Mouse (Mus musculus) frontal cortex, adult 2 months (tissue): Measurements from ENCODE around the gene Lama2. TPM values are rescaled to one million over a fixed set of nuclear protein-coding genes. Genes with fewer than 3 reads are reported as not detected.

Experiments
- DNase-seq, 2 experiments: peaks; one replicate each; pipeline ENCODE4 v3.0.0; 2022; ENCODE audit warnings: low spot score in 1 of 2; ENCODE audit errors: extremely low spot score in 1 of 2
- polyA plus RNA-seq: library from polyadenylated mRNA; depleted of rRNA; stranded (reverse); fragments of >200 nt; gene quantifications from 2 replicates; pipeline ENCODE4 v1.2.3, GENCODE M21; 2012

Lama2 gene
- polyA plus RNA-seq, 1 experiment: 7.8 TPM

DNA sequence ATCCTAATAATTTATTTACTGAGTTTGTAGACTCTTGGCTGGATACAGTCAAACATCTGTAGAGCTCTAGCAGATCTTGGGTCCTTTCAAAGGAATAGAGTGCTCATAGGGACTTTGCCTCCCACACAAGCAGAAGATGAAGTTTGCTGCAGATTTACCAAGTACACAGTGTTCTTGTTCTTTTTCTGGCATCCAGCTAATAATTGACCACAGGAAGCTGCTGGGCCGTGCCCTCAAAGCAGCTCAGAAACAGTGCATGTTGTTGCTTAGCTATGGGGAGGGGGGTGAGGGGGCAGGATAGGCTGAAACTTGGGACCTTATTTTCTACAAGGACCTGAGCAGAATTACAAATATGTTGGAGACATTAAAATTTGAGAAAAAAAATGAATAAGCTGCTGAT, 232.0 kb downstream of the Lama2 start:
- peak in 1 of 2 experiments; percentile 5 for DNase-seq

GRCm38 (mm10) chr10:27384636-27385035, 234.9 kb downstream of the Lama2 start:
- DNase-seq: peak; percentile 56 to 79

GRCm38 (mm10) chr10:27382887-27383609, 236.5 kb downstream of the Lama2 start:
- DNase-seq: peak in 1 of 2 experiments; percentile 19

- peak in 1 of 2 experiments; percentile 7 for DNase-seq
These were observed 241.3 kb downstream of the Lama2 start for GRCm38 (mm10) chr10:27378286-27378685.

- DNase-seq: no peak
These were observed 275.3 kb downstream of the Lama2 start for GRCm38 (mm10) chr10:27344278-27344677.

DNA sequence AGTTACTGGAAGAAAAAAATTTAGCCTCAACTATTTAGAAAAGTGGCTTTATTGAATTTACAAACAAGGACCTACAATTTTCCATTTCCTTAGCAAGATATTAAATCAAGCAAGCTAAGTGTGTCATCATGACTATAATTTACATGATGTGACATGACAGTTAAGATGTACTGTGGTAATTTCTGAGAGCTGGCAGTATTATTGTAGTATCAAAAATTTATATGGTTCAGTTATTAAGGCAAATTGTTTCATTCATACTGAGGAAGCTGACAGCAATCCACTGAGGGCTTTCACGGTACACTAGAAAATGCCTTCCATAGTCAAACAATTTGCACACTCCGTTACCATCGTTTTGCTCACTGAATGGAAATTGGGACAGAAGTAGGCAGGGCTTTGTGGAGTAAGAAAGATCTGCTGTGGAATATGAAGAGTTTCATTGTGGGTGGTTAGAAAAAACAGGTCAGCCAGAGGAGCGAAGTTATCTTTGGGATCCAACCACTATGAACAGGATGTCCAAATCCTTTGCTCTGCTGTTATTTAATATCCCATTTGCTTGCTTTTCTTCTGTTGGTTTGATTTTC, 297.1 kb downstream of the Lama2 start:
- peak; percentile 7 to 42 for DNase-seq

DNA sequence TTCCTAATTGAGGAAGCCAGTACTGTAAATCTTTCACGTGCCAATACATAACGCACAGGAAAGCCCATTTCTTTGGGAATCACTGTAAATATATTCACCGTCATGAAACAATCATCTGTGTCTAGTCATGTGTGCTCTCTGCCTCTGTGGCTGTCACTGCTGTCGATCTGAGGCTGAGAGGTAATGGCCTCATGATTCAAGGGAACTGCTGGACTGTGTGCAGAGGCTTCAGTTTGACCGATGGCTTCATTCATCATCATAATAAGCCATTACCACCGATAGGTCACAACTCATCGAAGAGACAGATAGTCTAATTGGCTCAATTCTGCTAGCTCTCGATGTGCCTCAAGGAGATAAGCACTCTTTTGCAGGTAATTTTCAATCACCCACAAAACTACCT, 312.1 kb downstream of the Lama2 start:
- no peak for DNase-seq

DNA sequence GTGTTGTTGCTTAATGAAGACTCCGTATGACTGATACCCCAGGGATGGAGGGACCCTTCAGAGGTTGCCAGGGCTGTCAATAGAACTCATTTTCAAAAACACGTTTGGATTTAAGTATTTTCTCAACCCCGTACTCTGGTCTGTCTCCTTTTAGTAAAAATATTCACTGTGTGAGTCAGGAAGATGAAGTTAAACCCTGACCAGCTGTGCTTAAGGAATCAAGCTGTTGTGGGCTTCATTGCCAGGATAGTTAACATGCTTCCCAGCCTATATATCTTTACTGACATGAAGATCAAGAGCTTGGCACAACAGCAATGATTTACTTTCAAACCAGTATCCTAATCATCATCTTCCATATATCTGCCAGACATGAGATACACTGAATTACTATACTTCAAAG, 314.3 kb downstream of the Lama2 start:
- peak in 1 of 2 experiments; percentile 30 for DNase-seq

DNA sequence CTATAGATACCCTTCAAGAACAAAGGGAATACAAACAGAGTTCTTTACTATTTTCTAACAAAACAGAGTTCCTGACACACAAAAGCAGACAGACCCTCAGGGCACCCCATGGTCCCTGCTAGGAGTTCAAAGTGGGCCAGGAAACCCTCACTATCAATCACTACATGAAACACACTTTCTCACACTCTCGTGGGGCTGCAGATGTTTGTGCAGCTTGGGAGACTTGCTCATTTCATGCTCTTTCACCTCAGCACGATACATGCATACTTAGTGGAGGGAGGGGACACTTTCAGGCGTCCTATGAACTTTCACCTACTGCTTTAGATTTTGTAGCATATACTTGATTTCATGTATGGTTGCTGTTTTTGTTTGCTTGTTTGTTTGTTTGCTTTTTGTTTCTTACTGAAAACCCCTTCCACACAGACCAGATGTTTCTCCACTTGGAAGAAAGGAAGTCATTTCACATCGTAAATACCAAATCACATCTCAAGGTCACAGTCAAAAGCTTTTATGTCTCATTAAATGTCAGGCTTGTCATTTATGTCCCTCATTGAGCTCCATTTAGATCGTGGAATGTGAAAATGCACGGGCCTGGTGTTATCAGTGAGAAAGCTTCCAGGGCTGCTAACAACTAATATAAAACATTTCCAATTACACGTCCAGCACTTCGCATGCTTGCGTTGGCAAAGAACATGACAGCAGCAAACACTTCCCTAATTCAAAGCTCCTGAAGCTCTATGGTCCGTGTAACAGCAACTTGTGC, 334.3 kb downstream of the Lama2 start:
- DNase-seq: no peak

- DNase-seq: no peak
These were observed 352.1 kb downstream of the Lama2 start for GRCm38 (mm10) chr10:27267432-27267831.

DNA sequence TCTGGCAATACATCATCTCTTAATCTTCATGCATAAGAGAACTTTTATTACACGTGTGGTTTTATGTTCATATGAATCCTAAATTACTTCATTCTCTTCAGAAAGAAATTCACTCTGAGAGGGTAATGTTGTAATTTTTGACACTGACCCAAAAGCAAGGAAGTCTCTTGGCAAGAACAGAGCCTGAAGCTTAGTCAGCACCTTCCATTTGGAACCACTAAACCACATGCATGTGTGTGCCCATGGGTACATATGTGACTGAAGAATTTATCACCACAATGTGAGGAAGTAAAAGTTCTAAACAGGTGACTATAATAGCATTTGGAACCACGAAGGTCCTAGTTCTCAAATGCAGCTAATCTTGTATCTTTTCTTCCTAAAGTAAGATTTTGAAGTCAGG, 353.7 kb downstream of the Lama2 start:
- DNase-seq: no peak

DNA sequence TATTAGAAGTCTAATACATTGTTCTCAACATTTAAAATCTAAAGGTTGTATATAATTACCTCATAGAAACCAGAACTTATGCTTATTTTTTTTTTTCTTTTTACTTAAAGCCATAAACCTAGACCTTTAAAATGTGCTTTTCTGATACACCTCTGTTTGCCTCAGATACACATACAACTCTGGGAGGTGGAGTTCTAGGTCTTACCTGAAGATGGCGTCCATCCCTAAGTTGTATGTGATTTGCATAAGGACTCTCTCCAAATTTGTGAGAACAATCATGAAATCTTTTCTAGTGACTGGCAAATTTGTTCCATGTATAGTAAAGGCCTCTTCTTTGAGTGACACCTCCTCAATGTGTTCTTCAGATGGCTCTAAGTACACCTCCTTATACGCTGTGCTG, 354.8 kb downstream of the Lama2 start:
- peak in 1 of 2 experiments; percentile 15 for DNase-seq

- DNase-seq: no peak
These were observed 369.8 kb downstream of the Lama2 start for GRCm38 (mm10) chr10:27249741-27250140.

DNA sequence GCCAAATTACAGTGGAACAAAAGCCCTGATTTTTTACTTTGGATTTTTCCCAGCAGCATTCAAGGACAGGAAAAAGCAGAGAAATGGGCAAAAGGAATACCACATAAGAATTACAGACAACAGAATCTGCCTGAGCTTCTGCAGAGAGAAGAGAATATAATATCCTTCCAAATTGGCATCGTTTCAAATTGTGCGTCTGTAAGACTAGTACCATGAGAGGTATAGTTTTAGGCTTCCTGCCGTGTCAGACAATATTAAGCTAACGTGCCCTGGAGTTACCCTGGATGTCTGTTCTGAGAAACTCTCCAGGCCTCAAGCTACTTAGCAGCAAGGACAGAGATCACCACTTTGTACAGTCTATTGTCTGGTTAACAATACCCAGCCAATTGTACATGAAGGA, 384.8 kb downstream of the Lama2 start:
- no peak for DNase-seq

DNA sequence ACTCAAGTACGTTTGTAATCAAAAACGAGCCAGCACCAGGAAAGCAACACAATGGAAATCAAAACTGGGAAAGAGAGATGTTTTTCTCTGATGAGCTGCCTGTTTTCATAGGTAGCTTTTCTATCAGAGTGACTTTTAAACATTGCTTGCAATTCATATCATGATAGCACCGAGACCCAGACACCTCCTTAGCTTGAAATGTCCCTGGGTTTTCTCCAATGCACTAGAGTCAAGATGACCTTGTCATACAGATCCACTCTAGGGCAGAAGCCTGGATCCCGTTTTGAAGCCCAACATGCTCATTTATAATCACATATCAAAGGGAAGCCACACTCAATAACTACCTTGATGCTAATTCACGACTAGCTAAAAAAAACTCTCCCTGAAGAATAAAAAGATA, 386.0 kb downstream of the Lama2 start:
- no peak for DNase-seq

DNA sequence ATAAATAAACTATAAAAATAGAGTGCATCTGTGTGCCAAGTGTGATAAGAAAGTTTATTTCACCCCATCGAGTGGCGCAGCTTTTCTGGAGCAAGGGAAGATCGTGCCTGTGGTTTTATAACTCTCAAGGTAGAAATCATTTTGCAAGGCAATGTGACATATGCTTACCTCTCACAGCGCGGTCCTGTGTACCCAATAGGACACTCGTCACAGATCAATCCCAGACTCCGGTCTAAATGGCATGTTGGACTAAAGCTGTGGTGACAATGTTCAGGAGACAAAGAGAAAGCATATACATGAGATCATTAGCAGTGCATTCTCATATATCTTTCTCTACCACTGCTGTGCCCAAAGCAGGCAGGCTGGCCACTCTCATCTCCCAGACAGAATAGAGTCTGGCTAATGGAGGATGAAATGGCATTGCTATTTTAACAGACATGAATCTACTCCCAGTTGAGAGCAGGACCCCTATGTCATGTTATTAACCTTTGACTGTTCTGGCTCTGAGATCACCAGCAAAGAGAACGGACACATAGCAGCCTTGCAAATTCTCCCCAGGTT, 395.7 kb downstream of the Lama2 start:
- no peak for DNase-seq

DNA sequence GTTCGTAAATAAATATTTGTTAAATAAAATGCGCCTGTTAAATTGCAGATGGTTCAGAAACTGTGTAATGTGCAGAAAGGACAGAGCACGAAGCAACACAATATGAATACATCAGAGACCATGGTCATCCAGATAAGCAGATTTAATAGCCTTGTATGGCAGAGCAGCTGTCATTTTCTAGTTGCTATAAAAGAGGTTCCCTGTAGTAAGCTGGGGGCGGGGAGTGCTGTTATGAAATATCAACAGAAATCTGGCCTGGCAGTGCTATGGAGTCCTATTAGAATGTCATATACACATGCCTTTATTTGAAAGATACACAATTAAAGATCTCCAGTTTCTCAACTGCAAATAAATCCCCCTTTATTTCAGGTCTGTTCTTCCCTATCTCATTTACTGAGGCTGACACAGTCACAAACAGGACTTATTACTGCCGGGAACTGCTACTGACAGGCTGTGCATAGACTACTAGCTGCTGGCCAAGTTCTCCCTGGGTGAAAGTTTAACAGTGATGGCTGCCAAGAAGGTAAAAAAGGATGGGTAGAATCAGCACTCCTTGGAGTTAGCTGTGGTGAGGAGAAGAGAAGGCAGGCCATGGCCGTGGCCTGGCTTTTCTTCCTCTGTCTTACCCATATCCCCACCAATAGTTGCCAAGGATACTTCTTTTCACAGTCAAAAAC, 396.8 kb downstream of the Lama2 start:
- DNase-seq: no peak

DNA sequence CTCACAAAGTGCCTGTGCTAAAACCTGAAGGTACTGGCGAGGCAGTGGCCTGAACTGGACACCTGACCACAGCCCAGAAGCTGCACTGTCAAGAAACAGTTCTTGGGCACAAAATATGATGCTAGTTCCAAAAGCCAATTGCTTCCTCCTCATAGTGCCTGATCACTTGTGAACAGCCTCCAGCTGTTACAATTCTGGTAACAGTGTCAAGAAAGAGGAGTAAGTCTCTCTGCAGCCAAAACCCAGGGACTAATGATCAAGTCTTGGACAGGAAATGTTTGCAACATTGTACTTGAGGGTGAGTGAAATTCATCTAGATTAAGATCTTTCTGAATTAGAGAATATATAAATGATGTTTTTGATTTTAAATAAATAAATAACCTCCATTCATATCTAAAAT, 399.9 kb downstream of the Lama2 start:
- DNase-seq: no peak

- no peak for DNase-seq
These were observed 412.2 kb downstream of the Lama2 start for GRCm38 (mm10) chr10:27207320-27207719.

DNA sequence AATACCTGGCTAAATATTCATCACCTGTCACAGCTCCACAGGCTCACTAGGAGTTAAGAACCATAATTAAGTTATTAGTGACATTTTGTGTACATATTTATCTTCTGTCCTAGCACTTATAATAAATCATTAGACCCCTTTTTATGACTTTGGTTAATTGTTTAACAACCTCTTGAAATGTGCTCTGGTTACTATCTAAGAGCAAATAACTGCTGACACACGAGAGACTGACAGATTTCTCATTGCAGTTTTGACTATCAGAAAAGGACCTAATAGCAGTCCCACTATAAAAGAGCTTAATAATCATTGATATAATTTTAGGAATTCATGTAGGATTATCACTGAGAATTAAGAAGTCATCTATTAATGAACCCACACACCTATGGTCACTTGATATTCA, 421.1 kb downstream of the Lama2 start:
- DNase-seq: no peak
